Mouse (Mus musculus) neural tube, embryonic 14.5 days (tissue): ENCODE data around the gene Rps21. TPM values are rescaled to one million over a fixed set of nuclear protein-coding genes. Genes with fewer than 3 reads are reported as not detected.
"Not testable (repeated sequence)": the region's sequence is repeated elsewhere in the genome, so short reads cannot be mapped to it uniquely, and the experiment has no call there.

ENCODE experiments used
- ATAC-seq: fragments of 200-750 bp; cut with Nextera tagmentation; 2 replicates; pipeline ENCODE4 v1.8.0; 2017; ENCODE audit warnings: low read depth, mild to moderate bottlenecking, moderate TSS enrichment, moderate library complexity
- H3K27ac ChIP-seq: fragments of 300-500 bp; sonication (generic); 2 replicates; pipeline ENCODE4 v1.5.1; 2014; ENCODE audit warnings: low read depth, mild to moderate bottlenecking, control low read depth, low read length, moderate library complexity, mixed read lengths
- H3K27me3 ChIP-seq: fragments of 300-500 bp; sonication (generic); 2 replicates; pipeline ENCODE4 v1.6.1; 2014; ENCODE audit warnings: low read length; ENCODE audit not compliant: control insufficient read depth, insufficient read depth
- H3K36me3 ChIP-seq: fragments of 300-500 bp; sonication (generic); 2 replicates; pipeline ENCODE4 v1.6.1; 2014; ENCODE audit warnings: low read length, mixed read lengths; ENCODE audit not compliant: control insufficient read depth, insufficient read depth
- H3K4me1 ChIP-seq: fragments of 300-500 bp; sonication (generic); 2 replicates; pipeline ENCODE4 v1.6.1; 2014; ENCODE audit warnings: low read length; ENCODE audit not compliant: control insufficient read depth, insufficient read depth
- H3K4me2 ChIP-seq: fragments of 300-500 bp; sonication (generic); 2 replicates; pipeline ENCODE4 v1.6.1; 2014; ENCODE audit warnings: mild to moderate bottlenecking, low read depth, low read length, control low read depth
- H3K4me3 ChIP-seq: fragments of 300-500 bp; sonication (generic); 2 replicates; pipeline ENCODE4 v1.5.1; 2014; ENCODE audit warnings: low read depth, low read length, control low read depth, mixed read lengths
- H3K9ac ChIP-seq: fragments of 300-500 bp; sonication (generic); replicated peaks from 2 replicates; pipeline ENCODE4 v1.6.1; 2014; ENCODE audit warnings: low read depth, mild to moderate bottlenecking, control low read depth, low read length, mixed read lengths
- H3K9me3 ChIP-seq: fragments of 300-500 bp; sonication (generic); 2 replicates; pipeline ENCODE4 v1.6.1; 2016; ENCODE audit warnings: low read length; ENCODE audit not compliant: control insufficient read depth
- WGBS: fragments of 180-500 bp; shearing (Covaris S2); extraction: QIAGEN DNeasy Blood & Tissue Kit; methylation state at CpG from one replicate; pipeline ENCODE4 v1.1.7; 2014; 5-methylcytosine and 5-hydroxymethylcytosine counted together
- polyA plus RNA-seq: library from polyadenylated mRNA; unstranded; fragments of >200 nt; fragmentation: Nextera tagmentation; extraction: Ambion mirVana; gene quantifications from 2 replicates; pipeline ENCODE4 v1.2.1, GENCODE M21; 2014

Gene Rps21
- polyA plus RNA-seq, 1 experiment from 2014 or later, result 421 TPM

- peaks cover 4% of the 10 kb centered on the region for H3K4me1 ChIP-seq
- no peak overlapping the region for H3K27ac ChIP-seq
- WGBS, result 31% methylated on average over 11 of the region's 11 CpGs
- H3K9me3 ChIP-seq, result no peaks in the 10 kb centered on the region
- ATAC-seq, result peak; percentile 85
- no peaks in the 10 kb centered on the region for H3K27me3 ChIP-seq
- no peak overlapping the region for H3K9ac ChIP-seq
- H3K4me2 ChIP-seq, result no peak overlapping the region
- no peaks in the 10 kb centered on the region for H3K36me3 ChIP-seq
- H3K4me3 ChIP-seq, result no peak overlapping the region
These were observed 6.1 kb upstream of the Rps21 start for GRCm38 (mm10) chr2:180250930-180251611.

DNA sequence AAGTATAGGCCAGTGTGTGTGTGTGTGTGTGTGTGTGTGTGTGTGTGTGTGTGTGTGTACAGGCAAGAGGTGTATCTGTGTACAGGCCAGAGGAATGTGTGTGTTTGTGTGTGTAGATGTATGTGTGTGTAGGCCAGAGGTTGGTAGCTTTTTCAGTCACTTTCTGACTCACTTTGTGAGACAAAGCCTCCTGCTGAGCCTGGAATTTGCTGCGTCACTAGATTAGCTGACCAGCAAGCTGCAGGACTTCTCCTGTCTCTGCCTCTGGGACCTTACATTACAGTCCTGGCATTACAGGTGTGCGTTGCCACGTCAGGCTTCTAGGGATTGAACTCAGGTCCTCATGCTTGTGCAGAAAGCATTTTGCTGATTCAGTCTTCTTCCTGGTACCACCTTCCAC lies 5.3 kb upstream of the Rps21 start:
- H3K27me3 ChIP-seq, result no peaks in the 10 kb centered on the region
- no peak overlapping the region for H3K9ac ChIP-seq
- no peaks in the 10 kb centered on the region for H3K9me3 ChIP-seq
- peaks cover 8% of the 10 kb centered on the region for H3K4me1 ChIP-seq
- no peak overlapping the region for H3K4me3 ChIP-seq
- no peak for ATAC-seq
- 59% methylated on average over 3 of the region's 3 CpGs for WGBS
- H3K36me3 ChIP-seq, result no peaks in the 10 kb centered on the region
- no peak overlapping the region for H3K4me2 ChIP-seq
- H3K27ac ChIP-seq, result no peak overlapping the region

GRCm38 (mm10) chr2:180254436-180255209 lies 2.6 kb upstream of the Rps21 start:
- peaks cover 9% of the 10 kb centered on the region; the same call in 1 of the 2 replicates for H3K36me3 ChIP-seq
- no peak overlapping the region for H3K4me2 ChIP-seq
- H3K9me3 ChIP-seq, result no peaks in the 10 kb centered on the region
- H3K4me3 ChIP-seq, result no peak overlapping the region
- H3K9ac ChIP-seq, result no peak overlapping the region
- no peak for ATAC-seq
- peaks cover 17% of the 10 kb centered on the region for H3K4me1 ChIP-seq
- no peak overlapping the region for H3K27ac ChIP-seq
- WGBS, result 92% methylated on average over 5 of the region's 5 CpGs
- H3K27me3 ChIP-seq, result no peaks in the 10 kb centered on the region

DNA sequence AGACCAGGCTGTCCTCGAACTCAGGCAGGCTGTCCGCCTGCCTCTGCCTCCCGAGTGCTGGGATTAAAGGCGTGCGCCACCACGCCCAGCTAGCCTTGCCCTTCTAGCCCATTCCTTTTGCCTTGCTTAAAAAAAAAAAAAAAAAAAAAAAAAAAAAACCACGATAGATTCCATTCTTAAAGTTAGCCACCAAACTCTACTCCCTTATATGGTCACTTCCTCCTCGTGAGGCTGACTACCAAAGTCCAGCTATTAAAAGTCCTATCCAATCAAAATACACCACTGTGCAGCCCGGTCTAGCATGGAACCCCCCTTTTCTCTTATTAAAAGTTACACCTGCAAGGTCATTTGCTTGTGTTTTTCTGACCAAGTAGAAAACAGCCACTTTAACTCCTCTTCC lies 1.5 kb upstream of the Rps21 start:
- no peak overlapping the region for H3K27ac ChIP-seq
- peaks cover 17% of the 10 kb centered on the region for H3K4me1 ChIP-seq
- H3K9me3 ChIP-seq, result no peaks in the 10 kb centered on the region
- no peaks in the 10 kb centered on the region for H3K27me3 ChIP-seq
- no peak for ATAC-seq
- H3K4me3 ChIP-seq, result peak overlapping the region; percentile 78; the same call in 1 of the 2 replicates
- peaks cover 14% of the 10 kb centered on the region for H3K36me3 ChIP-seq
- WGBS, result 95% methylated on average over 9 of the region's 9 CpGs
- no peak overlapping the region for H3K9ac ChIP-seq
- H3K4me2 ChIP-seq, result peak overlapping the region; percentile 74; the same call in 1 of the 2 replicates

- H3K9ac ChIP-seq, result peak overlapping the region; percentile 80
- H3K27me3 ChIP-seq, result no peaks in the 10 kb centered on the region
- H3K4me2 ChIP-seq, result peak overlapping the region; percentile 74
- peaks cover 22% of the 10 kb centered on the region for H3K36me3 ChIP-seq
- peak; percentile 64 for ATAC-seq
- H3K4me3 ChIP-seq, result peak overlapping the region; percentile 78
- no peaks in the 10 kb centered on the region for H3K9me3 ChIP-seq
- peaks cover 17% of the 10 kb centered on the region for H3K4me1 ChIP-seq
- peak overlapping the region; percentile 94 for H3K27ac ChIP-seq
- 25% methylated on average over 26 of the region's 26 CpGs for WGBS
These were observed 729 bp upstream of the Rps21 start for GRCm38 (mm10) chr2:180256296-180257000.

DNA sequence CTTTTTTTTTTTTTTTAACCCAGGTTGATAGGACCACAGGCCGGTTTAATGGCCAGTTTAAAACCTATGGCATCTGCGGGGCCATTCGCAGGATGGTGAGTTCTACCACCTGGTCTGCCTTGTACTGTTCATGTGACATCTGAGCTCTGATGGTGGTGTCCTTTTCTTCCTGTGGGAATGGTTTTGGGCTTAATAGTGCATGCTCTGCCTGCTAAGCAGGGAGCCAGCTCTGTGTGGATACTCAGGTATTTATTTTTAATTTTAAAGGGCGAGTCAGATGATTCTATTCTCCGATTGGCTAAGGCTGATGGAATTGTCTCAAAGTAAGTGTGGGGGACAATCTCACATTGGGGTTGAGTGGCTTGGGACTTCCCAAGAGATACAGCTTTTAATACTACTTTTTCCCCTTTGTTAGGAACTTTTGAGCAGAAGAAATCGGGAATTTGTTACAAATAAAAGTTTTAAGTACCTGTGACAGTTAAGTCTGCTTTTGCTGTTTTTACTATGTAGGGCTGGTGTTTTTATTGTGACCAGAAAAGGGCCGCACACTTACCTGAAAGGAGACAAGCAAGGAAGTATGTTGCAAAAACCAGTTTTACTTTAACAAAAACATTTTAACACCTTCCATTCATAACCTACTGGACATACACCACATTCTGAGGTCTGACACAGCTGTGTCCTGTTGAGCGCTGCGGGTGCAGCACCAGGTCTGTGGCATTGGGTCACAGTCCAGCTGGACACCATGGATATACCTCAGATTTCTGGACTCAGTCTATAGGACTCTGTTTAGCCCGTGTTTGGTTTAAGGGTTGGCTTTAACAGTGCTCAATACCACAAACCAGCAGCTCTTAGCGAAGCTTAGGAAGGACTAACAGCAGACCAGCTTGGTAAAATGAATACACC lies 1.0 kb downstream of the Rps21 start:
- H3K36me3 ChIP-seq, result peaks cover 35% of the 10 kb centered on the region

GRCm38 (mm10) chr2:180258951-180259484 lies 1.8 kb downstream of the Rps21 start:
- H3K9ac ChIP-seq, ATAC-seq, H3K9me3 ChIP-seq, H3K4me3 ChIP-seq, H3K4me2 ChIP-seq, H3K27me3 ChIP-seq, H3K27ac ChIP-seq: not testable (repeated sequence)
- H3K36me3 ChIP-seq, result peaks cover 41% of the 10 kb centered on the region
- peaks cover 17% of the 10 kb centered on the region for H3K4me1 ChIP-seq
- WGBS, result 86% methylated on average over 10 of the region's 10 CpGs

More for the DNA sequence above, 1.0 kb downstream of the Rps21 start:
- 54% methylated on average over 11 of the region's 11 CpGs for WGBS
- Histone ChIP-seq H3K27me3 (no peaks in the 10 kb centered on the region), H3K4me2 (peak overlapping the region; percentile 93), H3K4me1 (peaks cover 17% of the 10 kb centered on the region), H3K4me3 (peak overlapping the region; percentile 78), H3K9me3 (no peaks in the 10 kb centered on the region), H3K27ac (peak overlapping the region; percentile 81), H3K9ac (peak overlapping the region; percentile 79)
- no peak for ATAC-seq
